Mouse (Mus musculus) T-helper 17 cell (primary cell): ENCODE measurements around the gene Rinl.

ENCODE experiments used
- in situ Hi-C, 2 experiments: fragments of 300-600 bp; cut with MboI, MseI; formaldehyde crosslinking; loops; 1 replicate in 1 of 2; 2 replicates in 1 of 2; pipeline ENCODE4 v1.15.1; 2025; ENCODE audit warnings: high pct_unique_total_duplicates in 2 of 2

Rinl gene

DNA sequence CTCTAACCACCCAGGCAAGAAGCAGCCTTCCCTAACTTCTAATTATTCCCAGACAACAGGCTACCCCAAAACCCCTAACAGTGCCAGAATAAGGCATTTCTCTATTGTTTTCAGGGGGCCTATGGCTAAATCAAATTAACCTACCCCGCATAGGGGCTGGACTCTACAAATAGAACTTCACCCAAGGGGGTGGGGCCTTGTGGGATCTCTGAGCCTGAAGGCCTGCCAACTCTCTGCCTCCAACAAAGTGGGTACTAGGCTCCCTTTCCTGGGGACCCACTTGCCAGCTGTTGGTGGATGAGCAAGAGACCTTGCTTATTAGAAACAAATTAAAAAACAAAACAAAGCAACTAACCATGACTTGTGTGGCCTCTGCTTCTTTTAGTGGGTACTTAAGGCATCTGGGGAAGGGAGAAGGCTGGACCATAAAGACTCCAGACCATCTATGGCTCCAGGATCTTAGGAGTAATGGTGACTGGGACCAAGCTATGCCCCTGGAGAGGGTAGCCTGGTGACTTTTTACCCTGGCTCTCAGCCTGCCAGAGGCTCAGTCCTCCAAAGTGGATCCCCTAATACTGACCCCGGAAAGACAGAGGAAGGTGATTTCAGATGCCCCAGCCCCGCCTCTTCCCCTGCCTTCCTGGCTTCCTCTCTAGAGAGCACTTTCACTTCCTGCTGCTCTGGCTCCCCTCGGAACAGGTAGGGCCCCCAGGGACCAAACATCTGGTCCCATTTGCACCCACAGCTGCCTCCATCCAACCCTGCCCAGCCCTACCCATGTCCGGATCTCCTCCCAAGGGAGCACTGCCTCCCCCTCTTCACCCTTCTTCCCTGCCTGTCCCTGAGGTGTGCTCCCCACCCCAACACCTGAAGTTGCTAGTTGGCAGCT, at the start of gene Rinl:
Gene Rinl (plus strand): TSS at position 663 of the 889 bp plus-strand sequence.
- in situ Hi-C loops: no loop called here

DNA sequence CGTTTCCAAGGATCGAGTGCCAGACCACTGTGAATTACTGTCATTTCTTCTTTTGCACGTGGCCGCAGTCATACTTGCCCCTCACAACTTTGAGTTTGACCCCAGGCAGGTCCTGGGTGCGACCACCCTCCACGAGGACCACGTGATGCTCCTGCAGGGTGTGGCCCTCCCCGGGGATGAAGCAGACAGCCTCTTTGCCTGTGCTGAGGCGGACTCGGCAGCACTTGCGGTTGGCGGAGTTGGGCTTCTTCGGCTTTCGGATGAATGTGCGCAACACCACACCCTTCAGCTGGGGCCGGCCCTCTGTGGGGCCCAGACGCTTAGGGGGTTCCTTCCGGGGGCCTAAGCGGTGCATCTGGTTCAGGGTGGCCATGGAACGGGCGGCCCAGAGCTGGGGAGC, 48.9 kb upstream of the Rinl start:
- in situ Hi-C loops: no loop called here

DNA sequence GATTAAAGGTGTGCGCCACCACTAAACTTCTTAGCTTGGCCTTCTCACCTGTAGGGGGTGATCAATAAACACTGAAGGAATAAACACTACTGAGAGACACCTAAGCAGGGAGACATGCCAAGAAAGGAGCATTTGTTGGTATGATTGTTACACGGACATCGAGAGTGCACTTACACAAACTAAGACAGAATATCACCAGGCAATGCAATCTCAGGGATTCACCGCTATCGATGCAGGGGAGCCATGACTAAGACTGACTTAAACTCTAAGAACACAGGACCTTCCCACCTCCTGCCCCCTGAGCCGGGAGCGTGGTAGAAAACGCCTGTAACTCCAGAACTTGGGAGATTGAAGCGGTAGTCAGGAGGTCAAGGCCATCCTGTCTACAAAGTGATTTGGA, 47.8 kb upstream of the Rinl start:
- in situ Hi-C loops: no loop called here

DNA sequence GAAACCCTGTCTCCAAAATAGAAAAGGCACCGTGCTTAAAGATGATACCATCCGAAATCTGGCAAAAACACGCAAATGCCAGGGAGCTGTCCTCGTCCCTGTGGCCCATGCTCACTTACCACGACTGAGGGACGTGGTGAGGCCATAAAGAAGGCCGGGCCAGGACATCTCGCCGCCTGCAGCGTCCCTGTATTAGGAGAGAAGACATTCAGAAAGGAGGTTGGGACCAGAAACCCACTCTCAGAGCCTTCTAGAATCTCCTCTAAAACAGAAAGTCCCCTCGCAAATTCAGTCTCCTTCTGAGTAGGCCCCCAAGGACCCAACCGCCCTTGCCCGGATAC, 47.4 kb upstream of the Rinl start:
- in situ Hi-C loops: no loop called here

DNA sequence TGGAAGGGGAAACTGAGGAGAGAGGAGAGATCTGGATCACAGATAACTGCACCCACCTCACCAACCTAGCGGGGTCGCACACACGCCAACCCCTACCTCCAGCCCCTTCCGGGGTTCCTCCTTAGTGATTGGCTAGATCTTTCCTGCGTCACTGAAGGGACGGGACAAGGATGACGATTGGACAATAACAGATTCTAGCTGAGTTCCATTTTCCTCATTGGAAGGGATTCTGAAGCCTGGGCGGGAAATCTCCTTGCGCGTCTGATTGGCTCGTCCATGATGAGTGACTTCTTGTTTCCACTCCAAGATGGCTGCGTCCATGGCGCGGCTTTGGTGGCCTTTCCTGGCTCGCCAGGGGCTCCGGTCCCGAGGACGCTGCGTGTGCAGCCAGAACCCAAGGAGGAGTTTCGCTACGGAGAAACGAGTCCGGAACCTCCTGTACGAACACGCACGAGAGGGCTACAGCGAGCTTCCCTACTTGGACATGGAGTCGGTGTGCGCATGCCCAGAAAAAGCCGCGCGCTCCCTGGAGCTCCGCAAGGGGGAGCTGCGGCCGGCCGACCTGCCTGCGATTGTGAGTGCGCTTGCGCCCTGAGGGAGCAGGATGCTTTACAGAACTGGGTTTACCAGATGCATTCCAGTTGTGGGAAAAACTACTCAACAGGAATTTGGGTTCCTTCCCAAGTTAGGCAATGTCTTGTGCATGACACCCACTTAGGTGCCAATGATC, 46.9 kb upstream of the Rinl start, which contains the start of the genes Mrps12 and Sars2:
Gene Mrps12 (minus strand): TSS at position 112 of the 730 bp plus-strand sequence.
Gene Sars2 (plus strand): TSS at position 284 of the 730 bp plus-strand sequence.
- in situ Hi-C loops: no loop called here

DNA sequence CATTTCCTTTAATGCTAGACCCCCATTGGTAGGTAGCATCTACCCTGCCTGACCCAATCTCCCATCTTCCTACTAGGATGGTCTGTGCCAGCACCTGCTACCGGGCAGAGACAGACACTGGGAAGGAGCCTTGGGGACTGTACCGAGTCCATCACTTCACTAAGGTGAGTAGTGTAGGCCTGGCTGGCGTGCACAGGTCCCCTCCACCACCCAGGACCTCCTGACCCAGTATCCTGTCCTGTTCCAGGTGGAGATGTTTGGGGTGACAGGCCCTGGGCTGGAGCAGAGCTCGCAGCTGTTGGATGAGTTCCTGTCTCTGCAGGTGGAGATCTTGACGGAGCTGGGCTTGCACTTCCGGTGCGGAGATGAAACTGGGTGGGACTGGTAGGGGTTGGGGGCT, 38.8 kb upstream of the Rinl start:
- in situ Hi-C loops: no loop called here

DNA sequence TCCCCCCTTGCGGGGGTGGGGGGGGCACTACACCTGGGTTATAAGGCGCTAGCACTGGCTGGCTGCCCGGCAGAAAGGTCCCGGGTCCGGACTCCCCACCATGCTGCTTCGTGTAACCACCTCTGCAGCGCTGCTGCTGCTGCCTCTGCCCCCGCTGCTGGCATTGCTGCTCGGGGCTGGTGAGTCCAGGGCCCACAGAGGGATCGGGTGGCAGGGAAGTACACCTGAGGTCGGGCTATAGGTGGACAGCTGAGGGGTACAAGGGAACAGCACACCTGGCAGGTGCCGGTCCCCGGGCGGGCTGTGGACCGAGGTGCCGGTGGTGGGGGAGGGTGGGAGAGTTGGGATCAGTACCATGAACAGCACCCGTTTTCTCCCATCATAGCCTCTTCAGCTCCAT, 32.7 kb upstream of the Rinl start, which contains the start of gene Ccer2:
Gene Ccer2 (plus strand): TSS at position 96 of the 400 bp plus-strand sequence.
- in situ Hi-C loops: no loop called here

DNA sequence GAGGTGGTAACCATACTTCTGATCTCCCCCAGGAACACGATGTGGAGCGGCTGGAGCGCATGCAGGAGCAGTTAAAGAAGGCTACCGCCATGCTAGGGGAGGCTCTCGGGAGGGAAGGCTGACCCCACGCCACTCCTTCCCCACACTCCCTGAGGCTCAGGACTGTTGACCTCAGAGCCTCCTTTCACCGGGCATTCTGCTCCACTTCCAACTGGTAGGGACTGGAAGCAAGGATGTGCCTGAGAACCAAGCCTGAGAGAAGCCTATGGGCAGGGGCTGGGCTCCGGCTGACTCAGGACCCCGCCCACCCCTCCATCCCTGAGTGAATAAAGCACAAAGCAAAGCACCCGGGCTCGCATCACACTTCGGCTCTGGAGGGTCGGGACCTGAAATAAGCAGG, 30.1 kb upstream of the Rinl start:
- in situ Hi-C loops: no loop called here

DNA sequence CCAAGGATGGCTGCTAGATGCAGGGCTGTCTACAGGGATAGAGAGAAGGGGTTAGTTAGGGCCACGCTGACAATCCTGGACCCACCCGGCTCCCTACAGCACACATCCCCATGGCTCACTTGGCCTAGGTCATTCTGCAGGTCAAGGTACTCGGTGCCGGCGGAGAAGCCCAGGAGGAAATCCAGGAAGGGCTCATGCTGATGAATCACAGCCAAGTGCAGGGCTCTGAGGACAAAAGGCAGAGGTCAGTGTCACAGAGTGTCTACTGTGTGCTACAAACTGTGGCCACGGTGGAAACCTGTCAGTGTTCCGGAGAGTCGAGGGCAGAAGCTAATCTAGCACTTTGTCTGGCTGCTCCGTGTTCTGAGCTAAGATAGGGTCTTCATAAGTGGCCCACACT, 26.9 kb upstream of the Rinl start:
- in situ Hi-C loops: no loop called here

DNA sequence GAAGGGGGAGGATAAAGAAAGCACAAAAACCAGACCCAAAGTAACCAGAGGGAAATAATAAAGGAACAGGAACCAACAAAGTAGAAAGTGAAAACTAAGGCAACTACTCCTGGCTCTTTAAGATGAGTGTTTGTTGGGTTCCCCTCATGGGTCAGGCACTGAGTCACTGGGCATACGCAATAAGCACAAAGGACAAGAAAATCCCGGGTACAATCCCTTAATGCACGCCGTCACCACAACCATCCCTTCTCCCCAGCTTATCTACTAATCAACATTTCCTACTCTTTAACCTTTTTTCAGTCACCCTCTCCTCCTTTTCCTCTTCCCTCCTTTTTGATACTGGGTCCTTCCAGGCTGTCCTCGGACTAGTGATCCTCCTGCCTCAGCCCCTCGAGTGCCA, 23.6 kb upstream of the Rinl start:
- in situ Hi-C loops: no loop called here

DNA sequence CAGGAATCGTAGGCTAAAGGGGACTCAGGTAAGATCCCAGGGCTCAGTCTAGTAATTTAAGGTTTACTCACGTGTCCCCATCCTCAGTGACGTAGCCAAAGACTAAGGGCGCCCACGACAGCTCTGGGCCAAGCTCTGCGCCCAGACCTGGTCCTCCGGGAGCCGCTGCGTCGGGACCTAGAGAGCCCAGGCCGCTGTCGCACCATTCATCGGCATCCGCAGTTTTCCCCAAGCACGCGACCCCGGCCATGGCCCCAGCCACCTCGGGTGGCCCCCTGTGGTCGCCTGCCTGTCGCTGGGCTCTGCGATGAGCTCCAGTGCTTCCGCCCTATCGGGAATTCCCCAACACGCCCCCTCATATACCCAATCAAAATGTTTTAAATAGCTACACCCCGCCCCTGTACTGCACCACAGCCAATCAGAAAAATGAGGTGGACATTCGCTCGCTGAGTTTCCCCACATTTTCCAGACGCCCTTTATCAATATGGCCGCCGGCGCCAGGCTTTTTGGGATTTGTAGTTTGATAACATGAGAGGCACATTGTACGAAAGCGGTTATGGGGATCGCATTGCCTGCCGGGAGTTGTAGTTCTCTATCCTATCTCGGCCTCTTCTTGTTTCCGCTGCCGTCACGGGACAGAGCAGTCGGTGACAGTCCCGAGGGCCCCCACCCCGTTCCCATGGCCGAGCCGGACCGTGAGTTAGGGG, 22.4 kb upstream of the Rinl start, which contains the start of gene Sirt2:
Gene Sirt2 (plus strand): TSS at position 563 of the 707 bp plus-strand sequence.
- in situ Hi-C loops: no loop called here

DNA sequence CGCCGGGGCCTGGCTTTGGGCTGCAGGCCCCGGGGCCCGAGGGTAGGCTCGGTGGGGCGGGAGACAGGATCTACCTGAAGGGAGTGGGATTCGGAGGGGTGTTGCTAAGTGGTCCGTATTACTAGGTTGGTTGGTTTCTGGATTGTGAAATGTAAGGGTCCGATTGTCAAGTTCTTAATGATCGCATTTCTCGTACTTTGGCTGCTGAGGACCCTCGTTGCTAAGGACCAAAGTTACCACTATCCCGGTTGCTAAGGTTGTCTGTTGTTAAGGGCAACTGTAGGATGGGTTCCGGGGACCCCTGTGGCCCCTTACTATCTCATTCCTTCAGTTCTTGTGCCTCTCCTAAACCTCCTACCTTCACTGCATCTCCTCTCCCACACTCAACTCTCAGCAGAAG, 21.9 kb upstream of the Rinl start:
- in situ Hi-C loops: no loop called here

DNA sequence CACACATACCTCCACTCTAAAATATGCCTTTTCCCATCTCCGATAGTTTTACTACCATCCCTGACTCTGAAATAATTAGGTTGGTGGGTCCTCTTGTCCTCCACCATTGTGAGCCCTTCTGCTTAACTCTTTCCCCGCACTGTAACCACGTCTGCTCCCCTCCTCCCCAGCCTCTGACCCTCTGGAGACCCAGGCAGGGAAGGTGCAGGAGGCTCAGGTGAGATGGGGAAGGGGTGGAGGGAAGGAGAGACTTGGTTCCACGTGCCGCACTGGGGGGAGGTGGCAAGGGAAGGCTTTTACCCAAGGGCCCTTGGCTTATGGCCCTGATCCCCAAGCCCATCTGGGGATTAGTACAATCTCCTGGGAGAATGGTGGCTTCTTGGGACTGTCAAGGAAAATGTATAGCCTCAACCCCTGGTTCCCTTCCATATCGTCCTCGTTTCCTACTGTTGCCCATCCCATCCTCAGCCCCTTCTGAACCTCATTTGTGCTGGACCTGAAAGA, 21.3 kb upstream of the Rinl start, which contains the start of gene Nfkbib:
Gene Nfkbib (minus strand): TSS at position 51 of the 504 bp plus-strand sequence.
- in situ Hi-C loops: no loop called here

DNA sequence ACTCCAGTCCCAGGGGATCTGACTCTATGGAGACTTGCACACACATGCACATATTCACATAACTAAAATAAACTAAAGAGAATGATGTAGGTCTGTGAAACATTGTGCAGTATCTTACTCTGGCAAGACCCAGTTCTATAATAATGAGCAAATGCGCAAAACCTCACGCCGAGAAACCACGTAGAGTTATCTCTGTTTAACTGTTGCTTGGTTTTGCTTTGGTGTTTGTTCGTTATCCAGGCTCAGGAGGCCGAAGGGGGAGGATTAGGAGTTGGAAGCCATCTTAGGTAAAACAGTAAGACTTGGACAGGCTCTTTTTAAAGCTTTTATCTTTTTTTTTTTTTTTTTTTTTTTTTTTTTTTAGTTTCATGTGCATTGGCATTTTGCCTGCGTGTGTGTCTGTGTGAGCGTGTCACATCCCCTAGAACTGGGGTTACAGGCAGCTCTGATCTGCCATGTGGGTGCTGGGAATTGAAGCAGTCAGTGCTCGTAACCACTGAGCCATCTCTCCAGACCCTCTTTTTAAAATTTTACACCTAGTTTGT, 19.3 kb upstream of the Rinl start:
- in situ Hi-C loops: no loop called here

DNA sequence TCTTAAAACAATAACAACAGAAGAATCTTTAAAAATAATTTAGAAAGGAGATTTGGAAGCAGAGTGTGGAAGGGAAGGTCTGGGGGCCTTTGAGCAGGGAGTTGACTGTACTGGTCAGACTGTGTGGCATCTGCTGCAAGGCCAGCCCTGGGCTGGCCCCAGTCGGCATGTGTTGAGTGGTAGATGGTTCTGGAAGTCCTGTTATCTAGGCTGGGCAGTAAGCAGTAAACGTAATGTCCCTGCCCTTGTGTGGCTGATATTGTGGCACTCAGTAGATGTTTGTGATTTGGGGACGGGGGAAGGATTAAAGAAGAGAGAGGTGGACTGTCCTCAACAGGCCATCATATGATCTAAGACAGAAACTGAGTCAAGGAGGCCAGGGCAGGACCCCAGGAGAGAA, 18.5 kb upstream of the Rinl start:
- in situ Hi-C loops: no loop called here

DNA sequence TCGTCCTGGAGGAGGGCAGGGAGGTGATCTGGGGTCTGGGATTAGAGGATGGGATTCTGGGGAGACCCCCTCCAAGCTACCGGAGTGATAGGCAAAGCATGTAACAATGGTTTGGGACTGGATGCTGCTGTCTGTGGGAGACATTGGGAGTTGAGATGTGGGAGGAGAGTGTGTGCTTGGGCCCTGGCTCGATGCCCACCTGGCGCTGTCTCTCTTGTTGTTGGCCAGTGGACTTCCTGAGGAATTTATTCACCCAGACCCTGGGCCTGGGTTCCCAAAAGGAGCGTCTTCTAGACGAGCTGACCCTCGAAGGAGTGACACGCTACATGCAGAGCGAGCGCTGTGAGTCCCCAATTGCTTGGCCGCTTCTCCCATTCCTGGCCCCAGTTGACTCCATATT, 16.9 kb upstream of the Rinl start:
- in situ Hi-C loops: no loop called here

DNA sequence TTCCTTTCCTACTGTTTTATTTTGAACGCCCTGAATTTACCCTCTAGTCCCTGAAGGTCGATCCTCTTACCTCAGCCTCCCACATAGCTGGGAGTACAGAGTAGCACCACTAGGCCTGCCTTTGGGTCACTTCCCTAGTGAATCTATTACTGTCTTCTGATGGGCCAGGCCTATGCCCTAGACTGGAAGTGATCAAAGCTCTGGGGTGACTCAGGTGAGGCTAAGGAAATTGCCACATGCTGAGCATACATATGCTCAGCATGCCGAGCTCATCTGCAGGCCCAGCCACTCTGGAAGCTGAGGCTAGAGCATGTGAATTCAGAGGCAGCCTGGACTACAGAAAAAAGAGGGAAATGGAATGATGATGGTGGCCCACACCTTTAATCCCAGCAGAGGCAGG, 15.6 kb upstream of the Rinl start:
- in situ Hi-C loops: no loop called here

DNA sequence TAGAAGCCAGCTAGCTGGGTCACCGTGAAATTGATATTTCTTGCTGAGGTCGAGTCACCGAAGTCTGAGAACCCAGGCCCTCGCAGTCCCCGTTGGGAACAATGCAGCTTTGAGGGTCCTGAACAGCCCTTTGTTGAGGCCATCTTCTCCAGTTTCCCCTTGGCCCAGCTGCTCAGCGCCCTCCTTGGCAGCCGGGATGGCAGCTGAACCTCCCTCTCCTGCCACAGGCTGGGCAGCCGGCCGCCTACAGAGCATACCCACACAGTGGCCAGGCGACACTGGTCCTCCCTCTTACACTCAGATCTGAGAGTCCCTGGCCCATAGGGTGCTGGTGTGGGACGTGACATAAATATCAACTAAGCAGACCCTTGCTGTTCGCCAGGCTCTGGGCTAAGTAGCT, 14.6 kb upstream of the Rinl start:
- in situ Hi-C loops: no loop called here

DNA sequence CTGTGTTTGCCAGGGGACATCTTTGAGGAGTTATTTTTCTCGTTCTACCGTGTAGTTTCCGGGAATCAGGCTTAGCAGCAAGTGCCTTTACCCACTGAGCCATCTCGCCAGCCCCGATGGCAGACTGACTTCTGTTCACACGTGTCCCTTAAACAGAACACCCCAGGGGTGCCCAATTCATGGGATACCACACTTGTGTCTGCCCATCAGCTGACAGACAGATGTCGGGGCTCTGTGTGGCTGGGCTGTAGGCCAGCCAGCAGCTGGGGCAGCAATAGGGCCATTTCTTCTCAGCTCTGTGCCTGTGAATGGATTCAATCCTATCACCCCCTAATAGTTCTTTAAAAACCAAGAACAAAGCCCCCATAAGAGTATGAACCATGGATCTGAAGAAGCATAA, 13.6 kb upstream of the Rinl start:
- in situ Hi-C loops: no loop called here

DNA sequence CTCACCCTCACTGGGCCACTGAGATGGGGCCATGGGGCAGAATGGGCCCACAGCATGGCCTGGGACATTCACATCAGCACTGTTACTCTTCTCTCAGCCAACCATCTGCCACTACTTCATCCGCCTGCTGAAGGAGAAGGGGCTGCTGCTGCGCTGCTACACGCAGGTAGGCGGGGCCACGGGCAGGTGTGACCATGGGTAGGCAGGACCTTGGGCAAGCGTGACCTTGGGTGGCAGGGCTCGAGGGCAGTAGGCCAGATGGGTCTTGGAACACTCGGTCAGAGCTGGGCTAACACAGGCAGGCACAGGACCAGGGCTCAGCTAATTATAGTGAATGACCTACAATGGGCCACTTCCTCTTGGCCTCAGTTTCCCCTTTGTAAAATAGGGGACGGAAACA, 9.9 kb upstream of the Rinl start:
- in situ Hi-C loops: no loop called here

DNA sequence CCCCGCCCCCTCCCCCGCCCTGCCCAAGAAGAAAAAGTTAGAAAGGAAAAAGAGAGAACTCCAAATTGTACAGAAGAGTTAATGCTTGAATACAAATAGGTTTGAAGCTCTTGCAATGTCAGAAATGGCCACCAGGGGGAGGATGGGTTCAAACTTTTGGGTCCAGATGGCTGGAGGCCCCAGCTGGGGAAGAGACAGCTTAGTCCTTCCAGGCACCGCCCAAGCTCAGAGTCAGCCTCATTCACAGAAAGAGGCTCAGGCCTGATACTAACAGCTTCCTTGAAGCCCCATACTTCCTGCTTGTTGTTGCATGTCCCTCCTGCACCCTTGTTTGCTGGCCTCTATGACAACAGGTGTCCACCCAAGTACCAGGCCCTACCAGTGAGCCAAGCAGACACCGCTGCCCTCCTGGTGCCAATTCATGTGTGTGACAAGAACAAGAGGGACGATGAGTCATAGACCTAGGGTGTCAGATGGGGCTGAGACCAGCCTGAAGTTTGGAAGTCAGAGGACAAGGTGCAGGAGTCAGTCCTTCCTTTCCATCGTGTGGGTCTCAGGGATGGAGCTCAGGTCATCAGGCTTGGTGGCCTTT, 8.6 kb upstream of the Rinl start:
- in situ Hi-C loops: no loop called here
